Mouse (Mus musculus) liver, postnatal 0 days (tissue): ENCODE measurements around the gene Bco2. TPM values are rescaled to one million over a fixed set of nuclear protein-coding genes. Genes with fewer than 3 reads are reported as not detected.
A peak's percentile ranks its signal among the peaks of the same experiment; 100 is the strongest.

Source experiments
- ATAC-seq: fragments of 200-750 bp; cut with Nextera tagmentation; 2 replicates; pipeline ENCODE4 v1.8.0; 2017; ENCODE audit warnings: mild to moderate bottlenecking, moderate library complexity
- DNase-seq: peaks from one replicate; pipeline ENCODE4 v3.0.0-alpha.2; 2016
- H3K27ac ChIP-seq: fragments of 300-500 bp; sonication (generic); 2 replicates; pipeline ENCODE4 v1.5.1; 2014; ENCODE audit warnings: antibody characterized with exemption, moderate library complexity, mild to moderate bottlenecking, low read depth
- H3K27me3 ChIP-seq: fragments of 300-500 bp; sonication (generic); 2 replicates; pipeline ENCODE4 v1.6.1; 2014; ENCODE audit warnings: low read length, control low read depth, mixed read lengths; ENCODE audit not compliant: insufficient read depth
- H3K36me3 ChIP-seq: fragments of 300-500 bp; sonication (generic); replicated peaks from 2 replicates; pipeline ENCODE4 v1.6.1; 2014; ENCODE audit warnings: mild to moderate bottlenecking, control low read depth, low read length, moderate library complexity, mixed read lengths; ENCODE audit not compliant: insufficient read depth
- H3K4me1 ChIP-seq: fragments of 300-500 bp; sonication (generic); 2 replicates; pipeline ENCODE4 v1.6.1; 2014; ENCODE audit warnings: antibody characterized with exemption, mild to moderate bottlenecking, control low read depth; ENCODE audit not compliant: insufficient read depth
- H3K4me2 ChIP-seq: fragments of 300-500 bp; sonication (generic); 2 replicates; pipeline ENCODE4 v1.6.1; 2014; ENCODE audit warnings: low read depth, mild to moderate bottlenecking, low read length, moderate library complexity, mixed read lengths
- H3K4me3 ChIP-seq: fragments of 300-500 bp; sonication (generic); 2 replicates; pipeline ENCODE4 v1.5.1; 2014; ENCODE audit warnings: low read depth, low read length
- H3K9ac ChIP-seq: fragments of 300-500 bp; sonication (generic); replicated peaks from 2 replicates; pipeline ENCODE4 v1.6.1; 2014; ENCODE audit warnings: mild to moderate bottlenecking, moderate library complexity
- H3K9me3 ChIP-seq: fragments of 300-500 bp; sonication (generic); 2 replicates; pipeline ENCODE4 v1.6.1; 2016; ENCODE audit warnings: mild to moderate bottlenecking, control low read depth, low read length, mixed read lengths
- CTCF ChIP-seq: sonication (generic); IDR thresholded peaks from 2 replicates; pipeline ENCODE4 v1.5.1; 2016; ENCODE audit warnings: antibody characterized with exemption, low read depth
- EP300 ChIP-seq: IDR thresholded peaks from 2 replicates; pipeline ENCODE4 v1.6.1; 2016; ENCODE audit warnings: antibody characterized with exemption, low read depth, mild to moderate bottlenecking
- WGBS: fragments of 180-500 bp; shearing (Covaris S2); extraction: QIAGEN DNeasy Blood & Tissue Kit; methylation state at CpG from one replicate; pipeline ENCODE4 v1.1.7; 2014; ENCODE audit not compliant: insufficient replicate concordance; 5-methylcytosine and 5-hydroxymethylcytosine counted together
- polyA plus RNA-seq: library from polyadenylated mRNA; unstranded; fragments of >200 nt; fragmentation: Nextera tagmentation; extraction: Ambion mirVana; gene quantifications from 2 replicates; pipeline ENCODE4 v1.2.1, GENCODE M21; 2015

Gene Bco2
- polyA plus RNA-seq, 1 experiment from 2014 or later = 1.1 TPM

DNA sequence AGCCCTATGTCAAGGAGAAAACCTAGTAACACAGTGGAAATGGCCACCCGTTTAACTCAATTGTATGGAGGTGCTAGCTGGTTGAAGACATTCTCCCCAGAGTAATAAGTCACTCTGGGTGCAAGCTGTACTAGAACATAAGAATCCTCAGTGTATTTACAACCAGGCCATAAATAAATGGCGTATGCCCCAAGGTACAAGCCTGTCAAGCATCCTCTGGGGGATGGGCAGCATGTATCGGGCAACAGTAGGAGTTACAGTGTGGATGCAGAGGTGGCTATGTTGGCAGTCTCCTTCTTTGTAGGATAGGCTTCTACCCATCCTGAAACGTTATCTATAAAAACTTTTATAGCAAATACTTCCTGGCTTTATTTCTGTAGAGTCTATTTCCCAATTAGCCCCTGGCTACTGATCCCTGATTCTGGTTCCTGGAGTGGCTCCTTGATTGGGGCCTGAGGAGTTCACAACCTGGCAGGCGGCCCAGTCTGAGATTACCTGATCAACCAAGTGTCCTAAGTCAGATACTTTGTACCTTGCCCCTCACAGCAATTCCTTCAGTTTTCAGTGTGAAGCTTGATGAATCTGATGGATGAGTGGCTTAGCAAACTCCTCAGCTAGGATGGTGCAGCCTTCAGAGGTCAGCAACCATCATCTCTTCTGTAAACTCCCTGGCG is 30.3 kb upstream of the Bco2 start:
- 0 out of 2 replicates have a peak, but pooled peaks cover 3% of the 10 kb centered on the region for H3K4me1 ChIP-seq
- DNase-seq (no peak), ATAC-seq (no peak)
- 78% methylated on average over 6 of the region's 6 CpGs for WGBS
- no peak overlapping the region for H3K9ac ChIP-seq
- no peaks in the 10 kb centered on the region for H3K27me3 ChIP-seq
- TF ChIP-seq EP300 (no peak), CTCF (no peak)
- H3K9me3 ChIP-seq = no peaks in the 10 kb centered on the region
- H3K4me3 ChIP-seq = no peak overlapping the region
- no peak overlapping the region for H3K27ac ChIP-seq
- H3K4me2 ChIP-seq = no peak overlapping the region
- no peaks in the 10 kb centered on the region for H3K36me3 ChIP-seq

DNA sequence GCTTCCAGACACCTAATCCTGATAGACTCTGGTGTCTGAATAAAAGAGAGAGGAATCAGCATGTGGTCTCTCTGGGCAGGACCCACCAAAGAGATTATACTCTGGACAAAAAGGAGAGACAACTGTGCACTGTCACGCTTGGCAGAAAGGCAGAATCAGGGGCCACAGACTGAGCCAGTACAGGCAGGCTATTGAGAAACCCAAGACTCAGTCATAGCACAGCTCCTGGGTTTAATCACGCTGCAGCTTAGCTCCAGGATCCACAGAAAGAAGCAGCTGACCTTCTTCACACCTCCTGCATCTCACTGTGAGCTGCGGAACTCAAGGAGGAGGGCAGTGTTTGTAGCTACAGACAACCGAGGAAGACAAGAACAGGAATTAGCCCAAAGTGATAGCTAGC is 25.4 kb upstream of the Bco2 start:
- H3K4me1 ChIP-seq = no peaks in the 10 kb centered on the region
- H3K36me3 ChIP-seq = no peaks in the 10 kb centered on the region
- DNase-seq = no peak
- TF ChIP-seq CTCF (no peak), EP300 (no peak)
- no peak overlapping the region for H3K4me3 ChIP-seq
- no peak overlapping the region for H3K4me2 ChIP-seq
- no peak for ATAC-seq
- no peaks in the 10 kb centered on the region for H3K9me3 ChIP-seq
- H3K27me3 ChIP-seq = no peaks in the 10 kb centered on the region
- 57% methylated on average over 4 of the region's 4 CpGs for WGBS
- H3K9ac ChIP-seq = no peak overlapping the region
- H3K27ac ChIP-seq = no peak overlapping the region

DNA sequence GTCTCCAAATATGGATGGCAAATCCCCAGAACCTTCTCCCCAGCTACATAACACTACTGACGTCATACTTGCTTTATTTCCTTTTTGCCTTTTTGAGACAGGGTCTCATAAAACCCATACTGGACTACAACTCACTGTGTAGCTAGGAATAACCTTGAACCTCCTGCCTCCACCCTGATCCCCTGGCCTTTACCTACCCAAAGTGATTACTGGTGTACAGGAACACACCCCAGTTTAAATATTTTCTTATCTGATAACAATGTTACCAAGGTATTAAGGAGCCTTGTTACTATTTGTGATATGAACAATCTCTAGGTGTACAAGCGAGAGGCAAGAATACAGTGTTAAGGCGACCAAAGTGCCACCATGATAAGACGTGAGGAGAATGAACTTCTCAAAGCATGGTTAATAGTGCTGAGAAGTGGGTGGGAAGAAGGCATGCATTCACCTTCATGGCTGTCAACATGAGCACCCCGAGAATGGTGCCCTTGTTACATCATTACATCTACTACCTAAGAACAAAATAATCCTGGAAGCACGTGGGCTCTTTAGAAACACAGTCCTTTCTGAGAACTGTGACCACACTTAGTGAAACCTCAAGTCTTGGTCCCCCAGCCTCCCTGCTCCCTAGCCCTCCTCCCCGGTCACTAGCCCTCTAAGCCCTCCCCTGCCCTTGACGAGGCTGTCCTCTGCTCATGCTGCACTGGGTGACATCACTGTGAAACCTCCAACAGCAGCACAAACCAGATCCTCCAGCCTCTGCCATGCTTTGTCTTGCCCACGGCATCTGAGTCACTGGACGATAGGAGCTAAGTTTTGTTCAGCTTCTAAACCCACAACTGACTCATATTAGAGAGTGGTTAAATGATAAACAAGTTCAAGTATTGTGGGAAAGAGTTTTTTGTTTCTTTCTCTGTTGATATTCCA is 14.9 kb upstream of the Bco2 start:
- Histone ChIP-seq H3K4me2 (no peak overlapping the region), H3K36me3 (no peaks in the 10 kb centered on the region), H3K9ac (no peak overlapping the region), H3K4me3 (no peak overlapping the region), H3K27ac (no peak overlapping the region), H3K9me3 (no peaks in the 10 kb centered on the region), H3K27me3 (no peaks in the 10 kb centered on the region), H3K4me1 (no peaks in the 10 kb centered on the region)
- ATAC-seq (no peak), DNase-seq (no peak)
- 63% methylated on average over 10 of the region's 10 CpGs for WGBS
- TF ChIP-seq EP300 (no peak), CTCF (no peak)

DNA sequence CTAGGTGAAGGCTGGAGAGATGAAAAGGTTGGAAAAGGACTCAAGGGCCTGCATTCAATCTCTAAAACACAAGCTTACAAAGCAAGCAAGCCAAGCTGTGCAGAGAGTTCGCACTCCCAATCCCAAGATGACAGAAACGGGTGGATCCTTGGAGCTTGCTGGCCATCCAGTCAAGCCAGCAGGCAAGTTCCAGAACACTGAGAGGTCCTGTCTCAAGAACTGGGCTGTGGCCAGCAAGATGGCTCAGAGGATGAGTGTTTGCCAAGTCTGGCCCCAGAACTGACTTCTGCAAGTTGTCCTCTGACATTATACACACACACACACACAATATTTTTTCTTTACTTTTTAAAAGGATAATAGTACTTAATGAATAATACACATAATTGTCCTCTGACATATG is 12.9 kb upstream of the Bco2 start:
- Histone ChIP-seq H3K4me1 (no peaks in the 10 kb centered on the region), H3K9me3 (no peaks in the 10 kb centered on the region), H3K4me3 (no peak overlapping the region), H3K36me3 (no peaks in the 10 kb centered on the region), H3K27me3 (no peaks in the 10 kb centered on the region), H3K4me2 (no peak overlapping the region), H3K9ac (no peak overlapping the region), H3K27ac (peak overlapping the region; percentile 16; the same call in 1 of the 2 replicates)
- DNase-seq (no peak), ATAC-seq (no peak)
- WGBS = 83% methylated on average over 2 of the region's 2 CpGs
- TF ChIP-seq CTCF (no peak), EP300 (peak; percentile 3; the same call in 1 of the 2 replicates)

DNA sequence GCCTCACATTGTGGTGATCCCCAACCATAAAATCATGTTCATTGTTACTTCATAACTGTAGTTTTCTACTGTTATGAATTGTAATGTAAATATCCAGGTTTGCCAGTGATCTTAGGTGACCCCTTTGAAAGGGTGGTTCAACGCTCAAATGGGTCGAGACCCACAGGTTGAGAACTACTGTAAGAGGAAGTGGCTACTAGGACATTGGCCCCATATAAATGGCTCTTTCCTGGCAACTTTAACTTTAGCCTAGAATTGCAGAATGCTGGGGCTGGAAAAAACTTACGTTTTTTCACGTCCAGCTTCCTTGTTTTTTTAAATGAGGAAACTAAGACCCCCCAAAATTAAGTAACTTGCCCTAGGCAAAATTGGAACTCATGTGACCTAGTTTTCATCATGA is 12.4 kb upstream of the Bco2 start:
- Histone ChIP-seq H3K4me3 (no peak overlapping the region), H3K27ac (no peak overlapping the region), H3K4me1 (no peaks in the 10 kb centered on the region), H3K4me2 (no peak overlapping the region), H3K27me3 (no peaks in the 10 kb centered on the region), H3K36me3 (no peaks in the 10 kb centered on the region), H3K9ac (no peak overlapping the region), H3K9me3 (no peaks in the 10 kb centered on the region)
- DNase-seq (no peak), ATAC-seq (no peak)
- peak; percentile 22; the same call in 1 of the 2 replicates for TF ChIP-seq EP300
- TF ChIP-seq CTCF = no peak
- 57% methylated on average over 4 of the region's 4 CpGs for WGBS

DNA sequence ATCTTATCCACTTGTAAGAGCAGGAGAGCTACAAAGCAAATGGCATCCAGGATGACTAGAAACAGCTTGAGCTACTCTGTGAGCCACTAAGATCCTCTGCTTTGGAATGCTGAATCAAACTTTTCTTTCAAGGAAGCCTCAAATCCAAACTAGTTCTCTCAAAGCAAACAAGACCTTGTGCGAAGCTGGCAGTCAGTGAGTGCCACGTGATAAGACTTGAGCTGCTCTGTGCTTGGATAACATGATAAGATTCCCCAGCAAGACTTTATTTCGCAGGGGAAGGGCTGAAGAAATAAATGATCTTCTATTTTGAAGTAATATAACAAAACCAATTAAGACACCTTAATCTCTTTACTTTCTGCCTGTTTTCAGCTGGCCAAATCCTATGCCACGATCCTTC is 11.0 kb upstream of the Bco2 start:
- no peaks in the 10 kb centered on the region for H3K9me3 ChIP-seq
- H3K36me3 ChIP-seq = no peaks in the 10 kb centered on the region
- H3K4me3 ChIP-seq = no peak overlapping the region
- no peak for ATAC-seq
- no peak overlapping the region for H3K9ac ChIP-seq
- no peaks in the 10 kb centered on the region for H3K27me3 ChIP-seq
- 43% methylated on average over 4 of the region's 4 CpGs for WGBS
- no peak overlapping the region for H3K4me2 ChIP-seq
- no peak for DNase-seq
- no peak for TF ChIP-seq EP300
- TF ChIP-seq CTCF = no peak
- no peak overlapping the region for H3K27ac ChIP-seq
- H3K4me1 ChIP-seq = no peaks in the 10 kb centered on the region
